Mouse (Mus musculus): ENCODE results near the gene Klhl36. TPM values are rescaled to one million over a fixed set of nuclear protein-coding genes. Genes with fewer than 3 reads are reported as not detected.
"Not testable (repeated sequence)": the region's sequence is repeated elsewhere in the genome, so short reads cannot be mapped to it uniquely, and the experiment has no call there.

The Klhl36 gene
- total and polyA plus RNA-seq, 2 experiments from 2014 or later, result 6.7 to 10.0 TPM

DNA sequence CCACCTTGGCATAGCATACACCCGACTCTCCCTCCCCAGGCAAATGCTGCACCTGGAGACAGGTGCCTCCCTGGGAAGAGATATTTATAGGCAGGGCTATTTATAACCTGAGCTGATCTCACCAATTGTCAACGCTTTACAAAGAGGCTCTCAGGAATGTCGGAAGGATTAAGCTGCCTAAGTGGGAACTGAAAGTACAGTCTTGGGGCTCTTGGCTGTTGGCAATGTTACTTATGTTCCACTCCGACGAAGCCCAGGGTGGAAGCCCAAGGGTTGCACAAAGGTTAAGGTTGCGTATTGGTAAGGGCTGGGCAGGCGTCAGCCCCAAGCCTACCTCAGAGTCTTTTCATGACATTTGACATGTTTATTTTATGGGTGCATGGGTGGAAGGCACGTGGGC lies 17.5 kb upstream of the Klhl36 start:
- 17% methylated on average over 8 of the region's 8 CpGs for WGBS
- H3K27me3 ChIP-seq (ENCODE audit: control insufficient read depth, insufficient read depth, low read length), result no peaks in the 10 kb centered on the region
- H3K9ac ChIP-seq (replicated peaks; ENCODE audit: low read depth, low read length), result no peak overlapping the region
- no peaks in the 10 kb centered on the region for H3K36me3 ChIP-seq (replicated peaks; ENCODE audit: control insufficient read depth, insufficient read depth, low read length)
- no peaks in the 10 kb centered on the region; the same call in 1 of the 2 replicates for H3K9me3 ChIP-seq (replicated peaks; ENCODE audit: control insufficient read depth, low read length)
- no peak overlapping the region for H3K4me3 ChIP-seq (ENCODE audit: low read depth, low read length)
- no peak overlapping the region for H3K27ac ChIP-seq (ENCODE audit: low read depth)
- H3K4me2 ChIP-seq (ENCODE audit: low read depth, low read length), result no peak overlapping the region
- peaks cover 16% of the 10 kb centered on the region; the same call in 1 of the 2 replicates for H3K4me1 ChIP-seq (ENCODE audit: control insufficient read depth, insufficient read depth)
- DNase-seq (ENCODE audit: low spot score) (peak; percentile 56), ATAC-seq (ENCODE audit: insufficient read depth, low read depth) (no peak)
- TF ChIP-seq EP300 (IDR thresholded peaks at IDR 0.05; ENCODE audit: low read depth) (no peak), CTCF (IDR thresholded peaks at IDR 0.05; ENCODE audit: low read depth) (no peak)

DNA sequence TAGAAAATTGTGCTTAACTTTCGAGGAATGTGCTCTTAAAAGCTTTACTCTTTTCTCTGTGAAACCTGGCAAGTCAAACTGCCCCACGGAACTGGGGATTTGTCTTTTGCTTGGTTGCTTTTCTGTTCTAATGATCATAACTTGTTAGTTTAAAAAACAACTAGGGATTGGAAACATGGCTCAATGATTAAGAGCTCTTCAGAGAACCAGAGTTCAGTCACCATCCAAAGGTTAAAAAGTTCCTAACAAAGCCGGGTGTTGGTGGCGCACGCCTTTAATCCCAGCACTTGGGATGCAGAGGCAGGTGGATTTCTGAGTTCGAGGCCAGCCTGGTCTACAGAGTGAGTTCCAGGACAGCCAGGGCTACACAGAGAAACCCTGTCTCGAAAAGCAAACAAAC lies 16.3 kb upstream of the Klhl36 start:
- H3K4me1 ChIP-seq (ENCODE audit: control insufficient read depth, insufficient read depth), result peaks cover 10% of the 10 kb centered on the region; the same call in 1 of the 2 replicates
- DNase-seq (ENCODE audit: low spot score); H3K4me3 ChIP-seq (ENCODE audit: low read depth, low read length); H3K27ac ChIP-seq (ENCODE audit: low read depth); H3K9ac ChIP-seq (replicated peaks; ENCODE audit: low read depth, low read length); H3K36me3 ChIP-seq (replicated peaks; ENCODE audit: control insufficient read depth, insufficient read depth, low read length); ATAC-seq (ENCODE audit: insufficient read depth, low read depth); H3K9me3 ChIP-seq (replicated peaks; ENCODE audit: control insufficient read depth, low read length); H3K4me2 ChIP-seq (ENCODE audit: low read depth, low read length); H3K27me3 ChIP-seq (ENCODE audit: control insufficient read depth, insufficient read depth, low read length): not testable (repeated sequence)
- WGBS, result 89% methylated on average over 7 of the region's 7 CpGs

GRCm38 (mm10) chr8:119847232-119847922 lies 14.7 kb upstream of the Klhl36 start:
- no peak; the same call in 1 of the 2 replicates for ATAC-seq (ENCODE audit: insufficient read depth, low read depth)

DNA sequence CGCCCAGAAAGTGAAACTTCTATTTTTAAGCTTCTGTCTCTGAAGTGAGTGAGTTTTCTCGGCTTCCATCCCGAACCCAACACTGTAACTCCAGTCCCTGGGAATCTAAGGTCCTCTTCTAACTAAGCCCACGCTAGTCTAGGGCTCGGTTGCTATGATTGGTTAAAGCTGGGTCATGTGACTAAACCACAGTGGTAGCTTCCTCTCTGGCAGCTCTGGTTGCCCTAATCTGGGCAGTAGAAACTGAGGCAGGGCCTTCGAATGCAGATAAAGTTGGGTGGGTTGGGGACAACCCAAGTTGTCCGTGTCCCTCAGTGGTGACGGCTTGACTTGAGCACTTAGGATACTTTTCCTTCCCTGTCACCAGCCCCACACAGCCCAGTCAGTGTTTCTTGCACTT lies 8.5 kb upstream of the Klhl36 start:
- no peaks in the 10 kb centered on the region for H3K36me3 ChIP-seq (replicated peaks; ENCODE audit: control insufficient read depth, insufficient read depth, low read length)
- no peaks in the 10 kb centered on the region; the same call in 1 of the 2 replicates for H3K9me3 ChIP-seq (replicated peaks; ENCODE audit: control insufficient read depth, low read length)
- WGBS, result 75% methylated on average over 8 of the region's 8 CpGs
- TF ChIP-seq EP300 (IDR thresholded peaks at IDR 0.05; ENCODE audit: low read depth), result no peak
- no peak for TF ChIP-seq CTCF (IDR thresholded peaks at IDR 0.05; ENCODE audit: low read depth)
- no peak for DNase-seq (ENCODE audit: low spot score)
- H3K4me3 ChIP-seq (ENCODE audit: low read depth, low read length), result no peak overlapping the region
- H3K27ac ChIP-seq (ENCODE audit: low read depth), result no peak overlapping the region
- no peak overlapping the region for H3K4me2 ChIP-seq (ENCODE audit: low read depth, low read length)
- no peak overlapping the region for H3K9ac ChIP-seq (replicated peaks; ENCODE audit: low read depth, low read length)
- no peak for ATAC-seq (ENCODE audit: insufficient read depth, low read depth)
- peaks cover 3% of the 10 kb centered on the region; the same call in 1 of the 2 replicates for H3K27me3 ChIP-seq (ENCODE audit: control insufficient read depth, insufficient read depth, low read length)
- H3K4me1 ChIP-seq (ENCODE audit: control insufficient read depth, insufficient read depth), result peaks cover 4% of the 10 kb centered on the region; the same call in 1 of the 2 replicates

More at GRCm38 (mm10) chr8:119847232-119847922, 14.7 kb upstream of the Klhl36 start:
- H3K9ac ChIP-seq (replicated peaks; ENCODE audit: low read depth, low read length), result no peak overlapping the region
- no peak overlapping the region for H3K27ac ChIP-seq (ENCODE audit: low read depth)
- H3K4me3 ChIP-seq (ENCODE audit: low read depth, low read length), result no peak overlapping the region
- WGBS, result 78% methylated on average over 16 of the region's 16 CpGs
- no peaks in the 10 kb centered on the region for H3K36me3 ChIP-seq (replicated peaks; ENCODE audit: control insufficient read depth, insufficient read depth, low read length)
- 0 out of 2 replicates have a peak, but pooled peaks cover 4% of the 10 kb centered on the region for H3K4me1 ChIP-seq (ENCODE audit: control insufficient read depth, insufficient read depth)
- TF ChIP-seq CTCF (IDR thresholded peaks at IDR 0.05; ENCODE audit: low read depth) (no peak), EP300 (IDR thresholded peaks at IDR 0.05; ENCODE audit: low read depth) (no peak)
- no peak overlapping the region for H3K4me2 ChIP-seq (ENCODE audit: low read depth, low read length)
- no peaks in the 10 kb centered on the region for H3K27me3 ChIP-seq (ENCODE audit: control insufficient read depth, insufficient read depth, low read length)
- DNase-seq (ENCODE audit: low spot score), result no peak
- no peaks in the 10 kb centered on the region; the same call in 1 of the 2 replicates for H3K9me3 ChIP-seq (replicated peaks; ENCODE audit: control insufficient read depth, low read length)

- WGBS, result 67% methylated on average over 5 of the region's 5 CpGs
- ATAC-seq (ENCODE audit: insufficient read depth, low read depth) (no peak), DNase-seq (ENCODE audit: low spot score) (no peak)
- Histone ChIP-seq H3K36me3 (replicated peaks; ENCODE audit: control insufficient read depth, insufficient read depth, low read length) (no peaks in the 10 kb centered on the region), H3K27me3 (ENCODE audit: control insufficient read depth, insufficient read depth, low read length) (peaks cover 3% of the 10 kb centered on the region; the same call in 1 of the 2 replicates), H3K4me1 (ENCODE audit: control insufficient read depth, insufficient read depth) (peaks cover 4% of the 10 kb centered on the region; the same call in 1 of the 2 replicates), H3K4me2 (ENCODE audit: low read depth, low read length) (no peak overlapping the region), H3K27ac (ENCODE audit: low read depth) (no peak overlapping the region), H3K9ac (replicated peaks; ENCODE audit: low read depth, low read length) (no peak overlapping the region), H3K4me3 (ENCODE audit: low read depth, low read length) (no peak overlapping the region), H3K9me3 (replicated peaks; ENCODE audit: control insufficient read depth, low read length) (no peaks in the 10 kb centered on the region; the same call in 1 of the 2 replicates)
- TF ChIP-seq CTCF (IDR thresholded peaks at IDR 0.05; ENCODE audit: low read depth) (no peak), EP300 (IDR thresholded peaks at IDR 0.05; ENCODE audit: low read depth) (no peak)
Measured at GRCm38 (mm10) chr8:119854035-119854434, 8.0 kb upstream of the Klhl36 start.

Measured in heart, postnatal 0 days (tissue).